Mouse (Mus musculus): ENCODE measurements around the gene Tnfrsf23. TPM values are rescaled to one million over a fixed set of nuclear protein-coding genes. Genes with fewer than 3 reads are reported as not detected.
"Not testable (repeated sequence)": the region's sequence is repeated elsewhere in the genome, so short reads cannot be mapped to it uniquely, and the experiment has no call there.

Gene Tnfrsf23
- total RNA-seq (2021), result 1 to 10 TPM; 3.2 to 5.1 TPM
- long read RNA-seq, experiment 1, partial matches to known transcripts, result 0 of 3 reads
- long read RNA-seq, experiment 1, other reads (novel, unspliced or antisense), result 3 of 3 reads
- long read RNA-seq, experiment 2, partial matches to known transcripts, result 0 of 1 reads
- long read RNA-seq, experiment 2, other reads (novel, unspliced or antisense), result 1 of 1 reads

DNA sequence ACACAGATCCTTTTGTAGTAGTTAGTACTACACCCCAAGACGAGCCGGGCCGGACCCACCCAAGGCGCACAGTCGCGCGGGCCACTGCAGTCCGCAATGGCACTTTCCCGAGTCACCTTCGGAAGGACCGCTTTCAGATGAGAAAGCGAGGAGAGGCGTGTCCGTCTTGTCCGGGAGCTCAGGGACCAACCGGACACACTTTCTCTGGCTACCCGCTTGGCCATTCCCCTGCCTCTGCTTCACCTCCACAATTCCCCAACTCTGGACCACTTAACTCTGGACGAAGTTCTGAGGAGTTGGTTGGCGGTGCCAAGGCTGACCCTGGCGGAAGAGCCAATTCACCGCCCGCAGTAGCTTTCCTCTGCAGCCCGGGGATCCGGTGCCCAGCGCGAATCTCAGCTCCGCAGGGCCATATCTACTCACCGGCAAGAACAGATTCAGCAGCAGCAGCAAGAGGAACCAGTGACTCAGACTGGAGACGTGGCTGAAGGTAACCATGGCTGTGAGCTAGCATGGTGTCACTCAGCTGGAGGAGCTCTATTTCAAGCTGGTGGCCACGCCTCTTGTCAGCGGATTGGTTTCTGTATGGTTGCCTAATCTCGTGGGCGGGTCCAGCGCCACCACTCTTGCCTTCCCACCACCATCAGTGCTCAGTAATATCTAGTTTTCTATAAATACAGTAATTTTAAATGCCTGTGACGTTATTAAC, at the start of gene Tnfrsf23:
Gene Tnfrsf23 (minus strand): TSS at position 514 of the 709 bp plus-strand sequence.
- DNase-seq, result peak; percentile 83 to 89

DNA sequence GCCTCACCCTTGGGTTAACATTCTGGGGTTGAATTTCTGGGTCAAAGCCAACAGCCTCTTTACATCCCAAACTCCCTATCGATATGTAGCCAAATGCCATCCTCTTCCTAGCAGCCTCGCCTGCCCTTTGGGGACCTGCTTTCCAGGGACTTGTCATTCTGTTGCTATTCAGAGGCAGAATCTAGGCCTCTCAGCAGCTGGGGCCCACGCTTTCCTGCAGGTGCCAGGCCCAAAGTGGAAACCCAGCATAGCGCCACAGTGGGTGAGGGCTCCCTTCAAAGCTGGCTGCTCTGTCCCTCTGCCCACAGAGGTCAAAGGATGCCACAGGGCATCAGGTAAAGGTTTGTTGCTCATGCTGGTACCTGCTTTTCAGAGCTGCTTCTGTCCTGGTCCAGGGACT, 48.1 kb upstream of the Tnfrsf23 start:
- DNase-seq, result no peak

DNA sequence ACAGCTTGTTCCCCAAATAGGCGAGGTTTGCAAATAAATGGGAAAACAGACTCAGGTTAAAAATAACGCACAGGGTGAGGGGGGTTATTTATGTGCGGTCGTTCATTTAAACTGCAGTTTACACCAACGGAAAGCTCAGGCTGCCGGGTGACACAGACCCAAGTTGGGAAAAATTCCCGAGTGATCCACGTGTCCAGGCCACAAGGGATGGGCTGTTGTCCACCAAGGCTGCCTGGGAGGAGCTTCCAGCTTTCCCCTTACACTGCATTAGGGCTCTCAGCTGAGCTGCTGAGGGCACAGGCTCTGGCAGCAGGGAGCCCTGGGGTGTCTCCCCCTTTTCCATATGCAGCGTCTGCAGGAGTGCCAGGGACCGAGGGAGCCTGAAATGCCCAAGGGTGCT, 44.2 kb upstream of the Tnfrsf23 start:
- DNase-seq, result peak; percentile 64 to 72

DNA sequence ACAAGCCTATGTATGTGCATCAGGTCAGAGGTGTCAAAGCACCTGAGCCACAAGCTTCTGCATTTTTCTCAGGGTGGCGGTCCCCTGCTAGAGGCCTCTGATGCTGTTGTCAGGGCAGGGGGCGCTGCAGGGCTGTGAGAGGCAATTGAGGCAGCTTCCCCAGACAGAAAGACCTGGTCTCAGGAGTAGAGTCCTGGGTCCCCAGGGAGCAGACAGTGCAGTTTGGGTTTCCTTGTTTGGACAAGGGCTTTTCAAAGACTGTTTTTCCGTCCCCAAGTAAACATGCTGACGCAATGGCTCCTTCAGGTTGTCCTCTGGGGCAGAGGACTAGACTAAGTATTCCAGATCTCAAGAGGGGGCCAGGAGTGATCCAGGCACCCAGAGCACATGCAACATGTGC, 40.7 kb upstream of the Tnfrsf23 start:
- DNase-seq, result no peak

DNA sequence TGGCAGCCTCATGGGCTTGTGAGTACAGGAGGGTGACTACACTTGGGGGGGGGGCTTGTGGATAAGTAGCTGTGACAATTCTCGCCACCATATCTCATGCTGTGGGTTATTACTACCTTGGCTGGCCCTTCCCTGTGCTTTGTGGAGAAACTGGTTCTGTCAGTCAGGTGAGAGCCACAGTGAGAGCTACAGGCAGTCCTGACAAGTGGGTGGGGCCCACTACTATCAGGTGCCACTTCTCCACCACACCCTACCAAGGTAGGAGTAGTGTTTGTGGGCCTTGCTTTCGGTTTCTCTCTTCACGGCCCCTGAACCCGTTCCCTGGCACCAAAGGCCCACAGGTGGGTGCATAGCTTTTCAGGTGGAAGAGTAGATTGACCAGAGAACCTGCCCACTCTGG, 38.2 kb upstream of the Tnfrsf23 start:
- DNase-seq, result no peak

DNA sequence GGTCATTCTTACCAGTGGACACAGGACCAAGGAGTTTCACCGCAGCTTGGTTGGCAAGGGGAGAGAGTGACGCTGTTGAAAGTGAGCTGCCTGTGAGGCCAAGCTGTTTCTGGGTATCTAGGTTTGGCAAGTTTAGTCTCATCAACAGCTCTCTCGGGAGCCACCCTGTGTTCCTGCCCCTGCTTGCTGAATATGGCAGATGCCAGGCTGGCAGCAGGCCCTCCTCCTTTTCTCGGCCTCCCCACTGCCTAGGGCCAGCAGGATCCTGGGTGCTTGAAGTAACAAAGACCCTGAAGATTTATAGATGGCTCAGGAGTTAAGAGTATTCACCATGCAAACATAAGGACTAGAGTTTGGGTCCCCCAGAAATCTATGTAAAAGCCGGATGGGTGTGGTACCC, 37.0 kb upstream of the Tnfrsf23 start:
- DNase-seq, result no peak

DNA sequence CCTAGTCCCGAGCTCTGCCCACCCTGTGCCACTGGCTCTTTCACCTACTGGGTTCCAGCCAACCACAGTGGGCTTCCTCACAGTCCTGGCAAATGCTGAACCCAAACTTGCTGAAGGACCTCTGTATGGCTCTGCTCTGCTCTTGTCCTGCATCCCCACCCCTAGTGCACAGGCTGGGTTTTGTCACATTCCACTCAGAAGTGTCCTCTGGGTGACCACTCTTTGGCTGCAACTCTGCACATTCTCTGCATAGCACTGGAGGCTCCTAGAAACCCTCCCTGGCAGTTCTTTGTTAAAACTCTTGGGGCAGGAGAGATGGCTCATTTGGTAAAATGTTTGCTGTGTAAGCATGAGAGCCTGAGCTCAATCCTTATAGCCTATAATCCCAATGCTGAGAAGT, 32.1 kb upstream of the Tnfrsf23 start:
- no peak for DNase-seq

DNA sequence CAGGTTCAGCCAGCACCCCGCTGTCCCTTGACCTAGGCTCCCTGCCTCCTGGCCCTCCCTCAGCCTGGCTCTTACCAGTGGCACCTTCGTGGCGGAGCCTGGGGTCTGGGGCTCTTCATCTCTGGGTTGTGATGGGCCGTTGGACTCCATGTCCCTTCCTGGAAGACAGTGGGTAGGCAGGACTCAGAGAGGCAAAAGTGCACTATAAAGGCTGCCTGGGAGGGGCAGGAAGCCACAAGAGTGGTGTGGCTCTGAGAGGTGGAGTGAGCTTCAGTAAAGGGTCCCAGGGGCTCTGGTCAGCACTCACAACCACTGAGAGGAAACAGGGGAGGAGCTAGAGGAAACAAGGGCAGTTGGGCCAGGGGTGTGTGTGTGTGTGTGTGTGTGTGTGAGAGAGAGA, 27.7 kb upstream of the Tnfrsf23 start:
- DNase-seq, result no peak

DNA sequence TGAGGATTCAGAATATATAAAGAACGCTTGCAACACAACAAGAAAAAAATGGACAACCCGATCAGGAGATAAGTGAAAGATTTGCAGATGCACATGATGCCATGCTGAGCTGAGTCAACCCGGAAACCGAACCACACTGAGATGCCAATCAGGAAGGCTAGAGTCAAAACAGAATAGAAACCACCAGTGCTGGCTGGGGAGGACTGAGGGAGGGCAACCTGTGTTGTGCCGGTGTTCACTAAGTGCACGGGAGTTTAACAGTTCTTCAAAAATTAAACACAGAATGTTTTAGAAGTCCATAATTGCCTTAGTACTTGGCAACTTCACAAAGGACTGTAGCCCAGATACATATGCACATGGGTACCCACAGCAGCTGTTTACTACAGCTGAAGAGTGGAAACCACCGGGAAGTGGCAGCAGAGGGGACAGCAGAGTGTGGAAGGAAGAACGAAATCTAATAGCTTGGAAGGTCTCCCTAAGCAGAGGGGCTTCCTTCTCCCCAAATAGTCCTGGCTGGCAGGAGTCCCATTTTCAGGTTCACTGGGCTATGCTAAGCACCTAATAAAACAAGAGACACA, 27.2 kb upstream of the Tnfrsf23 start:
- DNase-seq, result no peak

DNA sequence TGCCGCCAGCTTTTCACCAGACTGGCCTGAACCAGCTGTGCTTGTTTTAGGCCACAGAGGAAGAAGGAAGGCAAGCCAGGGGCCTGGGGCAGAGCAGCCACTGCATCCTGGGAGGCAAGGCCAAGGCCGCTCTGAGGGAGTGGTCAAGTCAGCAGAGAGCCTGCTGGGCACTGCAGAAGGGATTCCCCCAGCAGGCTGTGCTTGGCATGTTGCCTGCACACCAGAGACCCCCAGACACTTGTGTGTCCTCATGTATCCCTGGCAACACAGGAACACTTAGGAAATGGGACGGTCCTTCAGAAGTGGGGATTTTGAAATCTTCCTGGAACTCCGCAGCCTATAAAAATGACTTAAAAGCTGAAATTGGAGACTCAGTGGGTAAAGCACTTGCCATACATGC, 26.4 kb upstream of the Tnfrsf23 start:
- DNase-seq, result peak in 1 of 2 experiments; percentile 26

DNA sequence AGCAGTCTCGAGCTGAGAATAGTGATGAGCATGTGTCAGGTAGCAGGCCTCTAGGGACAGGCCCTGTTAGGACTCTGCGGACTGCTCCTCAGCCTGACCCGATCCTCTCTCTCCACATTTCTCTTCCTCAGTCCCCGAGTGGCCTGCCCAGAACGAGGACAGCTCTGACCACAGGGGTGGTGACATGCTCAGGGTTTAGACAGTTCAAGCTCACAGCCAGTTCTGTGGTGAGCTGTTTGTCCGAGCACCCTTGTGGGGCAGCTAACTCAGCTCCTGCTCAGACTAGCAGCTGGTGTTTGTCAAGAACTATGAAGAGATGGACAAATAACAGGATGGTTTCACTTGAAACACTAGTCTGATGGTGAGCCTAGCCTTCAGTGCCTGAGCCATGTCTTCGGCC, 25.7 kb upstream of the Tnfrsf23 start:
- DNase-seq, result no peak

DNA sequence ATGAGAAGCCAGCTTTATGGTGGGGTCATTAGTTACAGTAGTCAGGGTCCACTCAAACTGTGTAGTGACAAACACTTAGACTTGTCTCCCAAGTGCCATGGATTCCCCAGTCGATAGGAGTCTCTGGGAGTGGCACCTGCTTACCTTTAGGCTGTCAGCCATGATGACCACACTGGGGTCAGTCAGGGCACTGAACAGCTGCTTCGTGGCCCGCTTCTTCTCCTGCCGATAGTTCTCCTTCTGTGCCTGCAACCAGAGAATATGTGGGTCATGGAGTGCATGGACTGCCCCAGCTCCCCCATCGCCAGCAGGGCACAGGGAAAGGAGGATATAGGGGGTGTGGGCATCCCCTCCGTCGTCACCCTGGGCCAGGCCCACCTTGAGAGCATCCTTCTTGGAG, 23.7 kb upstream of the Tnfrsf23 start:
- no peak for DNase-seq

DNA sequence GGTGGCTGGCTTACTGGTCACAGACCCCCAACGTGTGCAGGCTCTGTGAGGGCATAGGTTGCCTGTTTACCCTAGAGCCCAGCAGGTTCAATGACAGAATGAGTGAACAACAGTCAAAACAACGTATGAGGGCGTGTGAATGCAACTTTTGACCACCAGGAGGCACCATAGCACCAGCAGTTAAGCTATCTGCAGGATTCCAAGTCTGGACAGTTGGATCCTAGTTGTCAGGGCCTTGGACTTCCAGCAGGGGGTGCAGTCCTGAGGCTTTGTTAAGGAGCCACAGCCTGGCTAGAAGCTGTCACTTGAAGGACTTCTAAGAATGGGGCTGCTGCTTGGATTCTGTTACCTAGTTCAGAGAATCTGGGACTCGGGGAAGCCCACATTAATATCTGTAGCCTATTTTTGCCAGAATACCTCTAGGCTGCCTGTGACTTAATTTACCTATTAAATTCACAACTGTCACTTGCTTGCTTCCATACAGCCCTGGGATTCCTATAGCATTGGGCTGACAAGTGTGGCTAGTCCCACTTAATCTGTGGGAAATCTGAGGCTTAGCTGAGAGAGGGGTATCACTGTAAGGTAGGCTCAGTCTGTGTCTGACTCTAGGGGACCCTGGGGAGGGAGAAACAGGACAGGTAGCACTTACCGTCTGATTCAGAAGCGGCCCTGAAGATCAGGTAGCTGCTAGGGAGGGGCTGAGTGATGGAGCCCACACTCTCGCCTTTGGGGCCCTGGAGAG, 21.2 kb upstream of the Tnfrsf23 start:
- DNase-seq, result peak; percentile 93 to 96

DNA sequence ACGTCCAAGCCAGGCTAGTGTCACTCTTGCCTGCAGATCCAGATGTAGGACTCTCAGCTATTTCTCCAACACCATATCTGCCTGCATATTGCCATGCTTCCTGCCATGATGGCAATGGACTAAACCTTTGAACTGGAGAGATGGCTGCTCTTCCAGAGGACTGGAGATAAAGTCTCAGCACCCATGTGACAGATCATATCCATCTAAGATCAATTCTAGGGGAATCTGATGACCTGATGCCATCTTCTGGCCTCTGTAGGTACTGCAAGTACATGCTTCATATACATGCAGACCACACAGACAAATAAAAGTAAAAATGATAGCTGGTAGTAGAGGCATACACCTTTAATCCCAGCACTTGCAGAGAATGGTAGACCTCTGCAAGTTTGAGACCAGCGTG, 10.5 kb upstream of the Tnfrsf23 start:
- peak in 1 of 2 experiments; percentile 67 for DNase-seq

DNA sequence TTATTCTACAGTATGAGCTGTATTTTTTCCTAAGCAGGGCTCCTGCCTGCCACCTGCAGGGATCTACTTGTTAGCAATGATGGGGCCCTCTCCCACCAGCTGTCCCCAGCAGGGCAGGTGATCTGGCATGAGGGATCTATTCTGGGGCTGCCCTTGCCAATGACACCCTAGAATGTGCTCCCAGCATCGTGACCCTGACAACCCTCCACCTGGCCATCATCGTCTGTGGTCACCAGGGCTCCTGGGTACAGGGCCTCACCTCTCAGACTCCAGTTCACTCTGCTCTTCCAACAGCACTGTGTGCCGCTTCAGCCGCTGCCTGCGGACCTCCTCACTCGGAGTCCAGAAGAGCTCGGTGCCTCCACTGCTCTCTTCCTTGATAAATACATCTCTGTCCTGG, 8.9 kb upstream of the Tnfrsf23 start:
- no peak for DNase-seq

DNA sequence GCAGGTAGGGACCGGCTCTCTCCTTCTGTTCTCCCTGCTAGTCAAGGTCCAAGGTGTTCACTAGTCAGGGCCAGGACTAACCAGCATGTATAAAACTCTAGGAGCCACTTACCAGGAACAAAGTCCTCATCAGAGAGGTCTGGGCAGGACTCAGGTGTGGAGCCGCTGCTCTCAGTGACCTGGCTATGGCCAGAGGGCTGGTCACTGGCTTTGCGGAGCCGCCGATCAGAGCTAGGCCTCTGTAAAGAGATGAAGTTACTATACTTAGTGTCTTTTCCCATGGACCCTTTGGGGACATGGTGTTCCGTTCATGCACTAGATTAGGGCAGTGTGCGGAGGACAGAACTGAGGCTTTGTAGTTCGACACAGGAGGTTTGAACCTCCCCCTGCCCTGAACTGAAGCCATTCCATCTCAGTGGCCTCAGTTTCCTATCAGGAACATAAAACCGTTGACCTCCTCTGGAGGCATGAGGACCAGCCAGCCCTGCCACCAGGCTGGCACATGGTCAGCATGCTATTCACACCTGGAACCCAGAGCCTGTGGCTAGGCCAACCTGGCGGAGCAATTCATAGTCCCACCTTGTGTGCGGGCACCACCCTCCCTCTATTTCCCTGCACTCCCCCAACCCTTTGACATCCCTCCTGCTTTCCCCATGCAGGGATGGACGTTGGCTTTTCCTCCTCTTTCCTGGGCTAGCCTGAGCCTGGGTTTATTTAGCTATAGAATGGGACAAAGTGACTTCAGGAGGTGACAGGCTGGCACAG, 7.3 kb upstream of the Tnfrsf23 start:
- DNase-seq, result no peak

DNA sequence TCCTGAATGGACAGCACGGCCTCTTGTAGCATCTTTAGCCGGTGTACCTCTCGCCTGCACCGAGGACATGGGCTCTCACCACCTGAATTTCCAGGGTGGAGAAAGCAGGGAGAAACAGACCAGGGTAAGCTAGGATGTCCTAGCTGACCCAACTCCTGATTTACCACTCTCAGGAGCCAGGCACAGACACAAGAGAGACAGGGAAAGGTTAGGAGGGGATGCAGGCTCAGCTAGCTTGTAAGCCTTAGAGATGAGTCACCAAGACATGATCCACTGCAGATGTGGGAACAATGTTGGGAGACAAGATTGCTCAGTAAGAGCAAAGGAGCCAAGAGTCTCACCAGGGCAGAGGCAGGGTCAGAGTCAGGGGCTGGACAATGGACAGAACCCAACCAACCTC, 6.2 kb upstream of the Tnfrsf23 start:
- DNase-seq, result no peak

DNA sequence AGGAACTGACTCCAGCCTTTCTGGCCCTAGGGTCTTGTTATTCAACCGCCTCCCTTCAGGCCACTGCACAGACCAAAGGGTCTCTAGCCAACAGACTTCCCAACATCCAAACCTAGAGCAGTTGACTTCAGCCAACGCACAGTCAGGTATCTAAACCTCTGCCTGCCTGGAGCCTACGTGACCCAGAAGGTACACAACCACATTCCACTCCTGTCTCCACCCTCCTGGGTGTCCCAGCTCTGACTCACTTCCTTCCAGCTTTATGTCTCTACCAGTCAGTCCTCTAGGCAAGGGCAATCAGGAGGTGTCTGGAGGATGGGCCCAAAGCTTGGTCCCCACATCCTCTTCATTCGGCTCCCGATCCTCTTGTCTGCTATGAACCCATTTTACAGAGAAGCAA, 5.5 kb upstream of the Tnfrsf23 start:
- DNase-seq, result no peak

DNA sequence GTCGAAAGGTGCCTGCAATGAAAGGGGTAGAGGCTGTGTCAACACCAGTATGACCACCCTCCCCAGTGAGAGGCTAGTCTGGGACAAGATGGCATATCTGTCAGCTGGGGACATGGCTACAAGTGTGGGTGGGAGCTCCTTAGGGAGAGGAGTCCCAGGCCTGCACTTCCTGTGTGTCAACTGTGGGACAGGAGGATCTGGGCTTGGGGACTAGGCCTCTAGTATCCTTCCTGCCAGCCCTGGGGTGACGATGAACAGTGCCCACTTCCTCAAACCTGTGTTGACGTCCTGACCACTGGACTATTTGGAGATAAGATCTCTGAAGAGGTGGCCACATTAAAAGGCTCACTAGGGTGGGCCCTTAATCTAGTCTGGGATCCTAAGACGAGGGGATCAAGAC, 4.3 kb upstream of the Tnfrsf23 start:
- no peak for DNase-seq

DNA sequence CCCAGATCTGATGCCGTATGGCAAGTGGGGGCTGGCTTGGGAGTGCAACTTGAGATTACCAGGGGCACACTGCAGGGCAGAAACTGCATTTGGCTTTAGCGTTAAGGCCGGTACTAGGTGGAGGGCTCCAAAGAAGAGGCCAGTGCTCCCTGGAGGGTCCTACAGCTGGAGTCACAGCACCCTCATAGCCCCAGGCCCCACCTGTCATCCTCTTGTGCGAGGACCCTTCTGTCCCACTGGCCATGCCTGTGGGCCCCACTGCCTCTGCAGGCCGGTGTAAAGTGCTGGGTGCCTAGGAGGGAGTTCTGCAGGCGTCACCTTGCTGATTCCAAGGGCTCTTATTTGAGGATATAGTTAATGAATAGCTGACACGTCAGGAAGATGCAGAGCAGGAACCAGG, 3.8 kb upstream of the Tnfrsf23 start:
- DNase-seq, result no peak

DNA sequence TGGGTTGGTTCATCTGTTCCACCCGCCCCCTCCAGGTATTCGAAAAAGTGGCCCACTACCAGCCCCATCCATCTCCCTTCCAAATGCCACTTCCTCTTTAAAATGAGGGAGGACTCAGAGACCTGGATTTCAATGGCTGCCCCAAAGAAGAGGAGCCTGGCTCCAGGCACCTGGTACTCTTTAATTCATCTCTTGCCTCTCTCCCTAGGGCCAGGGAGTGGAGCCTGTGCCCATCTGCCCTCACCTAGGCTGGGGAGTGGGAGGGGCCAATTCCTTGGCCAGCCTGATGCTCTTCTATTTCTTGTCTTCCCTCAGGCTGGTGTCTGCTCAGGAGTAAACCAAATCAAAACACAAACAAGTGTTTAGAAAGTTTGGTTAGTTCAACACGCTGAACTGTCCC, 1.0 kb upstream of the Tnfrsf23 start:
- not testable (repeated sequence) for DNase-seq

DNA sequence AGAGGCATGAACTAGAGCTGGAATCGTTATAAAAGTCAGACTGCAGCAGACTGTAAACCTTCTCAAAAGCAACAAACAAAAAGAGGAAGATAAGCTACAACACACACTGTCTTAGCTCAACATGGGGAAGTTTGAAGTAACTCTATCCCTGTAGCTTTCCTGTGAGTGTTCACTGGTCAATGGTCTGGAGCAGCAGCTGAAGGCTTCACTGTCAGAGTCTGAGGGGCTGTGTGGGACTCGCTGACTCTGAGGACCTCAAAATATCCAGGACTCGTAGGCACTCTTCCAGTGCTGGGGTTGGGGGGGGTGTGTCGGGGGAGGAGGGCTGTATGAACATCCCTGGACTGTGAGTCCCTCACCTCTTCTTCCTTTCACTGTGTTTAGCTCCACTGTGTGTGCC, 519 bp upstream of the Tnfrsf23 start:
- not testable (repeated sequence) for DNase-seq

All from heart, adult 18-20 months (tissue).